Mouse (Mus musculus): ENCODE data around the gene Insr. TPM values are rescaled to one million over a fixed set of nuclear protein-coding genes. Genes with fewer than 3 reads are reported as not detected.

The Insr gene
- total and polyA plus RNA-seq, 3 experiments = 5.3 to 7.6 TPM; not detected in 1

GRCm38 (mm10) chr8:3216541-3217092 lies 62.8 kb downstream of the Insr start:
- Histone ChIP-seq H3K9ac (ENCODE audit: control insufficient read depth, low read depth, low read length, poor library complexity, severe bottlenecking) (no peak overlapping the region), H3K79me2 (ENCODE audit: control insufficient read depth, insufficient read depth, low read length, poor library complexity) (peaks cover 1% of the 10 kb centered on the region; the same call in 1 of the 2 replicates), H3K27ac (ENCODE audit: control insufficient read depth, low read depth, low read length) (no peak overlapping the region), H3K4me1 (ENCODE audit: control insufficient read depth in 1 of 2, insufficient read depth in 2 of 2, low read length in 2 of 2) (peaks cover 0 to 2% of the 10 kb centered on the region in 2 experiments; a peak in 2 of 4 replicates), H3K36me3 (ENCODE audit: control insufficient read depth in 1 of 2, insufficient read depth in 2 of 2, low read length in 2 of 2) (peaks cover 0 to 5% of the 10 kb centered on the region in 2 experiments; a peak in 2 of 4 replicates), H3K9me3 (replicated peaks; ENCODE audit: insufficient read depth, low read length) (no peaks in the 10 kb centered on the region), H3K4me3 (ENCODE audit: control insufficient read depth in 1 of 2, insufficient read depth in 1 of 2, low read depth in 2 of 2, low read length in 2 of 2) (no peak overlapping the region), H3K27me3 (ENCODE audit: control insufficient read depth in 1 of 2, insufficient read depth in 2 of 2, low read length in 2 of 2) (no peaks in the 10 kb centered on the region)
- no peak for TF ChIP-seq MYC (IDR thresholded peaks at IDR 0.05; ENCODE audit: low read depth, low read length)
- TF ChIP-seq TAL1 (IDR thresholded peaks at IDR 0.05; ENCODE audit: low read length) = no peak
- no peak for TF ChIP-seq POLR2AphosphoS2 (IDR thresholded peaks at IDR 0.05; ENCODE audit: low read length)
- TF ChIP-seq MAX (IDR thresholded peaks at IDR 0.05; ENCODE audit: low read length) = no peak
- TF ChIP-seq EP300 (IDR thresholded peaks at IDR 0.05; ENCODE audit: low read depth in 1 of 2, low read length in 2 of 2) = no peak
- TF ChIP-seq CHD1 (IDR thresholded peaks at IDR 0.05; ENCODE audit: low read depth, low read length) = no peak
- no peak for TF ChIP-seq MAZ (IDR thresholded peaks at IDR 0.05; ENCODE audit: low read depth, low read length)
- no peak for TF ChIP-seq HCFC1 (IDR thresholded peaks at IDR 0.05; ENCODE audit: low read depth, low read length)
- no peak for TF ChIP-seq POLR2A (IDR thresholded peaks at IDR 0.05; ENCODE audit: control insufficient read depth in 1 of 2, insufficient read depth in 1 of 2, low read depth in 1 of 2, low read length in 2 of 2, poor library complexity in 1 of 2)
- TF ChIP-seq ZKSCAN1 (IDR thresholded peaks at IDR 0.05; ENCODE audit: low read depth, low read length) = no peak
- TF ChIP-seq BHLHE40 (IDR thresholded peaks at IDR 0.05; ENCODE audit: borderline replicate concordance, low read depth, low read length) = no peak
- no peak for TF ChIP-seq TCF12 (IDR thresholded peaks at IDR 0.05; ENCODE audit: low read depth, low read length)
- TF ChIP-seq GATA1 (IDR thresholded peaks at IDR 0.05; ENCODE audit: low read depth, low read length) = no peak
- no peak for TF ChIP-seq UBTF (IDR thresholded peaks at IDR 0.05; ENCODE audit: borderline replicate concordance, insufficient read depth, low read depth, low read length)
- no peak for TF ChIP-seq CHD2 (IDR thresholded peaks at IDR 0.05; ENCODE audit: low read length)
- TF ChIP-seq SMC3 (IDR thresholded peaks at IDR 0.05; ENCODE audit: low read depth, low read length) = no peak
- no peak for TF ChIP-seq ZMIZ1 (IDR thresholded peaks at IDR 0.05; ENCODE audit: low read depth, low read length)
- no peak for TF ChIP-seq RAD21 (IDR thresholded peaks at IDR 0.05; ENCODE audit: low read depth, low read length)
- no peak for DNase-seq (ENCODE audit: low read depth, low spot score)

DNA sequence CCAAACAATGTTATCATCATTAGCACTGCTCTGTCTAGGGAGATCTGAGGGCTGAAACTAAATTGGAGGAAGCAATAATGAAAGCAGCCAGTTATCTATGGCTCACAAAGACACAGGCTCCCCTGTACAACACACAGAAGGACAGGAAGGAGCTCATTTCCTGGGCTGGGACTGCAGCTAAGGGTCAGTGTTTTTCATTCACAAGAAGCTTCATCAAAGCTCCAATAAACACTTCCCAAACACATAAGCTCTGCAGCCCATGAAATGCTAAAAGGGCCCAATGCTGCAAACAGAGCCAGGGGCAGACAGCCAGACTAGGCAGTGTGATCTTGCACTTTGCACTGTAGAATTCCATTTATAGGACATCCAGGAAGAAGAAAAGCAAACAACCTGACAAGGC lies 63.9 kb downstream of the Insr start:
- H3K4me1 ChIP-seq (ENCODE audit: control insufficient read depth in 1 of 2, insufficient read depth in 2 of 2, low read length in 2 of 2) = no peaks in the 10 kb centered on the region
- H3K79me2 ChIP-seq (ENCODE audit: control insufficient read depth, insufficient read depth, low read length, poor library complexity) = peaks cover 1% of the 10 kb centered on the region; the same call in 1 of the 2 replicates
- H3K4me3 ChIP-seq (ENCODE audit: control insufficient read depth in 1 of 2, insufficient read depth in 1 of 2, low read depth in 2 of 2, low read length in 2 of 2) = no peak overlapping the region
- peaks cover 0 to 4% of the 10 kb centered on the region in 2 experiments; a peak in 1 of 4 replicates for H3K36me3 ChIP-seq (ENCODE audit: control insufficient read depth in 1 of 2, insufficient read depth in 2 of 2, low read length in 2 of 2)
- no peaks in the 10 kb centered on the region for H3K9me3 ChIP-seq (replicated peaks; ENCODE audit: insufficient read depth, low read length)
- H3K27me3 ChIP-seq (ENCODE audit: control insufficient read depth in 1 of 2, insufficient read depth in 2 of 2, low read length in 2 of 2) = no peaks in the 10 kb centered on the region
- H3K27ac ChIP-seq (ENCODE audit: control insufficient read depth, low read depth, low read length) = no peak overlapping the region
- no peak overlapping the region for H3K9ac ChIP-seq (ENCODE audit: control insufficient read depth, low read depth, low read length, poor library complexity, severe bottlenecking)
- no peak for TF ChIP-seq TAL1 (IDR thresholded peaks at IDR 0.05; ENCODE audit: low read length)
- TF ChIP-seq USF1 (IDR thresholded peaks at IDR 0.05; ENCODE audit: low read depth, low read length) = no peak
- no peak for TF ChIP-seq TBP (IDR thresholded peaks at IDR 0.05; ENCODE audit: low read depth, low read length)
- TF ChIP-seq NRF1 (IDR thresholded peaks at IDR 0.05; ENCODE audit: insufficient read depth, low read depth, low read length, poor library complexity, severe bottlenecking) = no peak
- no peak for DNase-seq (ENCODE audit: low read depth, low spot score)
